Mouse (Mus musculus) cerebellum, postnatal 36 days (tissue): Measurements from ENCODE around the gene Naa30.

Experiments
- DNase-seq, 2 experiments: peaks; one replicate each; pipeline ENCODE4 v3.0.0; 2021 to 2022; ENCODE audit warnings: mixed read lengths in 2 of 2

The Naa30 gene

DNA sequence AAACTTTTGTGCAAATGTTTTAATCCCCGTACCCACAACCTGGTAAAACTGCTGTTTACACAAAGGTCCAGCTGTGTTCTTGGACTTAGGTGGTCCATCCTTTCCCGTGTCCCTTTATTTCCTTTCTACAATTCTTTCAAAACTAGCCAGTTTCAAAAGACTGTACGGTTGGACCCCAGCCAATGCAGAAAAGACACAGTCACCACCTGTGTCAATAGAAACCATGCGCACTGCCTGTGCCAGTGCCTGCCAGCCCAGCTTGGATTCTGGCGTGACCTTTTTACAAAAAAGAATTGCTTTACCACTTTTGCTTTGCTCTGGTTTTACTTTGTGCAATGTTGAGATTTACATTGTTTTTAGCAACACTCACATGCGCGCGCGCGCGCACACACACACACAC lies 55.0 kb downstream of the Naa30 start:
- peak; percentile 39 to 47 for DNase-seq

DNA sequence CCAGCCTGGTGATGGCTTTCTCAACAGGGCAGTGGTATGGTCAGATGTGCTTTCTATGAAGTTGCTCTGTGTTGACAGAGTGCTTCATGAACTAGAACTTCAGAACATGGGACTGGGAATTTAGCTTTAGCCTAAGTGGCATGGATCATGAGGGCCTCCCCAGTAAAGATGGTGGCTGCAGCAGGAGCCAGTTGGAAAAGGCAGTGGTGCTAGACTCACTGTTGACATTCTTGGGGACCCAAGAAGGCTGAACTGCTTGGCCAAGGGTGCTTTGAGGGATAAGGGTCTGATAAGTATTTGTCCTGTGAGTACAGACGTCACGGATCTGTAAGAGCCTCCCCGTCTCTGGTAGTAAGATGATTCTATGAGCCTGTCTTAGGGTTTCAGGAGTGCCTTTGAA lies 59.8 kb downstream of the Naa30 start:
- DNase-seq, result no peak

DNA sequence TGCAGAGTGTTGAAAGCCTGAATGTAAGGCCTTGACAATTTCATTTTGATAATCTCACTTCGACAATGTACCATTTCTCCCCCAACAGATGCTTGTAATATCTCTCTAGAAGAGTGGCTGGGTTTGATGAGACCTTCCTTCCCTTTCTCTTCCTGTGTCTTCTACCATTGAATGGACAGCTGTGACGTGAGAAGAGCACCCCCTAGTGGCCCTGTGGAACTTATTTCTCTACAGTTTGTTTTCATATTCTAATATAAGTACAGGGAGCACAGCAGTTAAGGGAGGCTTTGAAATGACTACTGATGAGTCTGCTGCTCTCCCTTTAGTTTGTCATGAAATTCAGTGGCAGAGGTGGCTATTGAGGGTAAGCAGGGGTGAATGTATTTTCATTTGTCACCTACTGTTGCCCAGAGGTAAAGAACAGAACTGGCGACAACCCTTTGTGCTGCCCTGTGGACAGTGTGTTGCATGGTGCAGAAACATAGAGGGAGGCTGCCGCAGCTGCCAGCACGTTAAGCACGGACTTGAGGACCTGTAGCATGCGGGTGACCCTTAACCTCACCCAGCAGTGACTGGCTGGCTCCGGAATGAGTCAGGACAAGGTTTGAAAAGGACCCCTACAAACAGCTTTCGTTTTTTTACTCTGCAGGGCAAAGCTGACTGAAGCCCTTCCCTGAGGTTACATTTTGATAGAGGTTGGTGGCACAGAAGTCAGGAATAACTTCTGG lies 62.9 kb downstream of the Naa30 start:
- peak; percentile 21 to 43 for DNase-seq

- DNase-seq, result peak; percentile 76
These were observed 66.2 kb downstream of the Naa30 start for GRCm38 (mm10) chr14:49238206-49238605.
